Mouse (Mus musculus): Measurements from ENCODE around the gene Dmbx1. TPM values are rescaled to one million over a fixed set of nuclear protein-coding genes. Genes with fewer than 3 reads are reported as not detected.
A peak's percentile ranks its signal among the peaks of the same experiment; 100 is the strongest.

The Dmbx1 gene
- polyA plus RNA-seq, 1 experiment from 2014 or later = not detected

DNA sequence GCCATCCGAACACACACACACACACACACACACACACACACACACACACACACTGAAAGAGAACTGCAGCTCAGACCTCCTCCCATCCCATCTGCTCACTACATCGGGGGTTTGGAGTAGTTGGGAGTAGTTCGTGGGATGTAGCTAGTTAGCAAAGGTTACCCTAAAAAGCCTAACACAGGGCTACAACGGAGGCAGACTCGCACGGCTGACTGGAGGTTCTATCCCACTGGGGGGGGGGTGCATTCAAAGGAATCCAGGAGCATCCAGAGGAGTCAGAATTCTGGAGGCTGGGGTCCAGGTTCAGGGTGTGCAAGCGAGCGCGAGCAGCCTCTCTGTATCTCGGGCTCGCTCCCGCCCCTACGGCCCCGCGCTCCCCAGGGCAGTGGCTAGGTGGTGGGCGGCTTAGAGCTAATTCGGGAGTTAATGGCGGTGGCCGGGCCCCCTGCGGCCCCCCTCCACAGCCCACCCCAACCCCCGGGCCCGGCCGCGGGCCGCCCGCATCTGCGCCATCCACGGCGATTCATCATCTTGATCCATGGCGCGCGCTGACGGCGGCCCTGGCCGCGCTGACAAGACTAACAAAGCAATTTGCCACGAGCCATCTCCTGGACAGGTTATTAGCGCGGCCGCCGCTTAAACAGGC is 4.1 kb upstream of the Dmbx1 start:
- H3K4me3 ChIP-seq (ENCODE audit: low read length) = 0 out of 2 replicates have a peak overlapping the region, but pooled peaks have one; percentile 6
- H3K36me3 ChIP-seq (ENCODE audit: insufficient read depth, low read length) = no peaks in the 10 kb centered on the region
- H3K4me2 ChIP-seq (replicated peaks; ENCODE audit: low read depth, low read length) = no peak overlapping the region
- H3K4me1 ChIP-seq (ENCODE audit: insufficient read depth, low read length) = peaks cover 10% of the 10 kb centered on the region; the same call in 1 of the 2 replicates
- no peak; the same call in 1 of the 2 replicates for ATAC-seq (ENCODE audit: low FRiP score, low TSS enrichment)
- H3K9ac ChIP-seq (replicated peaks; ENCODE audit: low read length) = no peak overlapping the region
- H3K27me3 ChIP-seq (ENCODE audit: insufficient read depth, low read length) = peaks cover 97% of the 10 kb centered on the region
- H3K27ac ChIP-seq (ENCODE audit: low read length) = no peak overlapping the region
- WGBS = under 1% methylated on average over 41 of the region's 41 CpGs
- H3K9me3 ChIP-seq (ENCODE audit: low read length) = no peaks in the 10 kb centered on the region

- Histone ChIP-seq H3K4me1 (ENCODE audit: insufficient read depth, low read length) (peaks cover 15% of the 10 kb centered on the region), H3K27me3 (ENCODE audit: insufficient read depth, low read length) (peaks cover 100% of the 10 kb centered on the region), H3K9ac (replicated peaks; ENCODE audit: low read length) (no peak overlapping the region), H3K4me3 (ENCODE audit: low read length) (no peak overlapping the region), H3K9me3 (ENCODE audit: low read length) (no peaks in the 10 kb centered on the region), H3K4me2 (replicated peaks; ENCODE audit: low read depth, low read length) (no peak overlapping the region), H3K36me3 (ENCODE audit: insufficient read depth, low read length) (no peaks in the 10 kb centered on the region), H3K27ac (ENCODE audit: low read length) (no peak overlapping the region)
- peak; percentile 17; the same call in 1 of the 2 replicates for ATAC-seq (ENCODE audit: low FRiP score, low TSS enrichment)
- WGBS = 9% methylated on average over 9 of the region's 9 CpGs
Measured at GRCm38 (mm10) chr4:115941242-115941820, 1.6 kb upstream of the Dmbx1 start.

- Histone ChIP-seq H3K9me3 (ENCODE audit: low read length) (no peaks in the 10 kb centered on the region), H3K9ac (replicated peaks; ENCODE audit: low read length) (no peak overlapping the region)
- WGBS = 6% methylated on average over 3 of the region's 3 CpGs
Measured at GRCm38 (mm10) chr4:115940681-115941080, 955 bp upstream of the Dmbx1 start.

DNA sequence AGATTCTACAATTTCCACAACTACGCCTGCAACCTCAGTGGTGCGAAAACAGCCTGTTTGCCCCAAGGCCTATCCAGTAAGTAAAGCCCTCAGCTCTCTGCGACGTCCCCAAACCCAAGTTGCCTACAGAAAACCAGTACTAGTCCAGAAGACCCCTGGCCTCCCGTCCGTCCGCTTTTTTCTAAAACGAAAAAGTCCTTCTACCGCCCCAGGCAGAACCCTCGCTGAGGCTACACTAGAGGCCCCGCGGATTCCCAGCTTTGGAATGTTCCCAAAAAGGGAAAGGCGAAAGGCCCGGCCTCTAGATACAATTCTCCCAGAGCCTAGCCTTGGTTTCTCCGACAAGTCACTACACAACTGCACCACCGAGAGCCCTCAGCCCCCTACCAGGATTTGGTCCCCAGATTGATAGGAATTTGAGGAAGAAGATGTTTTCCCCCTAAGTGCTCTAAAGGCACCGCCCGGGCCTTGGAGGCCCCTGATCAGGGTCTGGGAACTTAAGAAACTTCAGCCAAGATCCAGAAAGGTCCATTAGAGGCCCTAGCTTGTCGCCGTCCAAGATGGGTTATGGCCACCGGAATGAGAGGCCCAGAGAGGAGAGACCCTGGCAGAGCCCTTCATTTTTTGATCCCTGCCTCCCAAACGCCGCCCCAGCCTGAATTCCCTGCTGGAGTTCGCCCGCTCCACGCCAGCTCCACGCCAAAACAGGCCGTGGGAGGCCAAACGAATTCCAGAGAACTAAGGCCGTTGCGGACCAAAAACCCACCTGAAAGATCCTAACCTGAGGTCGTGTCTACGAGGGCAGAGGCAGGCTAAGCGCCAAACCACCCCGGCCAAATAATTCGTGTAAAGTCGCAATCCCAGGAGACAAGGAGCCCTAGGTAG is 1.2 kb downstream of the Dmbx1 start:
- Histone ChIP-seq H3K27ac (ENCODE audit: low read length) (no peak overlapping the region), H3K27me3 (ENCODE audit: insufficient read depth, low read length) (peaks cover 100% of the 10 kb centered on the region), H3K9ac (replicated peaks; ENCODE audit: low read length) (no peak overlapping the region), H3K4me2 (replicated peaks; ENCODE audit: low read depth, low read length) (no peak overlapping the region), H3K36me3 (ENCODE audit: insufficient read depth, low read length) (no peaks in the 10 kb centered on the region), H3K9me3 (ENCODE audit: low read length) (no peaks in the 10 kb centered on the region), H3K4me1 (ENCODE audit: insufficient read depth, low read length) (peaks cover 19% of the 10 kb centered on the region), H3K4me3 (ENCODE audit: low read length) (no peak overlapping the region)
- no peak for ATAC-seq (ENCODE audit: low FRiP score, low TSS enrichment)
- 1% methylated on average over 37 of the region's 37 CpGs for WGBS

More at GRCm38 (mm10) chr4:115940681-115941080, 955 bp upstream of the Dmbx1 start:
- no peak overlapping the region for H3K4me3 ChIP-seq (ENCODE audit: low read length)
- no peak overlapping the region for H3K27ac ChIP-seq (ENCODE audit: low read length)
- H3K27me3 ChIP-seq (ENCODE audit: insufficient read depth, low read length) = peaks cover 100% of the 10 kb centered on the region
- no peaks in the 10 kb centered on the region for H3K36me3 ChIP-seq (ENCODE audit: insufficient read depth, low read length)
- H3K4me1 ChIP-seq (ENCODE audit: insufficient read depth, low read length) = peaks cover 19% of the 10 kb centered on the region
- no peak overlapping the region for H3K4me2 ChIP-seq (replicated peaks; ENCODE audit: low read depth, low read length)
- ATAC-seq (ENCODE audit: low FRiP score, low TSS enrichment) = no peak

GRCm38 (mm10) chr4:115937061-115937976 is 2.4 kb downstream of the Dmbx1 start:
- no peaks in the 10 kb centered on the region for H3K36me3 ChIP-seq (ENCODE audit: insufficient read depth, low read length)
- no peak overlapping the region for H3K4me3 ChIP-seq (ENCODE audit: low read length)
- H3K4me1 ChIP-seq (ENCODE audit: insufficient read depth, low read length) = peaks cover 19% of the 10 kb centered on the region
- WGBS = 4% methylated on average over 19 of the region's 19 CpGs
- peaks cover 100% of the 10 kb centered on the region for H3K27me3 ChIP-seq (ENCODE audit: insufficient read depth, low read length)
- H3K9me3 ChIP-seq (ENCODE audit: low read length) = no peaks in the 10 kb centered on the region
- no peak for ATAC-seq (ENCODE audit: low FRiP score, low TSS enrichment)
- no peak overlapping the region for H3K4me2 ChIP-seq (replicated peaks; ENCODE audit: low read depth, low read length)
- H3K27ac ChIP-seq (ENCODE audit: low read length) = no peak overlapping the region
- H3K9ac ChIP-seq (replicated peaks; ENCODE audit: low read length) = no peak overlapping the region

GRCm38 (mm10) chr4:115936646-115937045 is 3.1 kb downstream of the Dmbx1 start:
- Histone ChIP-seq H3K9ac (replicated peaks; ENCODE audit: low read length) (no peak overlapping the region), H3K27ac (ENCODE audit: low read length) (no peak overlapping the region), H3K4me3 (ENCODE audit: low read length) (peak overlapping the region; percentile 4; the same call in 1 of the 2 replicates), H3K4me1 (ENCODE audit: insufficient read depth, low read length) (peaks cover 19% of the 10 kb centered on the region), H3K36me3 (ENCODE audit: insufficient read depth, low read length) (no peaks in the 10 kb centered on the region), H3K27me3 (ENCODE audit: insufficient read depth, low read length) (peaks cover 100% of the 10 kb centered on the region), H3K9me3 (ENCODE audit: low read length) (no peaks in the 10 kb centered on the region), H3K4me2 (replicated peaks; ENCODE audit: low read depth, low read length) (no peak overlapping the region)
- 2% methylated on average over 20 of the region's 20 CpGs for WGBS
- ATAC-seq (ENCODE audit: low FRiP score, low TSS enrichment) = no peak

DNA sequence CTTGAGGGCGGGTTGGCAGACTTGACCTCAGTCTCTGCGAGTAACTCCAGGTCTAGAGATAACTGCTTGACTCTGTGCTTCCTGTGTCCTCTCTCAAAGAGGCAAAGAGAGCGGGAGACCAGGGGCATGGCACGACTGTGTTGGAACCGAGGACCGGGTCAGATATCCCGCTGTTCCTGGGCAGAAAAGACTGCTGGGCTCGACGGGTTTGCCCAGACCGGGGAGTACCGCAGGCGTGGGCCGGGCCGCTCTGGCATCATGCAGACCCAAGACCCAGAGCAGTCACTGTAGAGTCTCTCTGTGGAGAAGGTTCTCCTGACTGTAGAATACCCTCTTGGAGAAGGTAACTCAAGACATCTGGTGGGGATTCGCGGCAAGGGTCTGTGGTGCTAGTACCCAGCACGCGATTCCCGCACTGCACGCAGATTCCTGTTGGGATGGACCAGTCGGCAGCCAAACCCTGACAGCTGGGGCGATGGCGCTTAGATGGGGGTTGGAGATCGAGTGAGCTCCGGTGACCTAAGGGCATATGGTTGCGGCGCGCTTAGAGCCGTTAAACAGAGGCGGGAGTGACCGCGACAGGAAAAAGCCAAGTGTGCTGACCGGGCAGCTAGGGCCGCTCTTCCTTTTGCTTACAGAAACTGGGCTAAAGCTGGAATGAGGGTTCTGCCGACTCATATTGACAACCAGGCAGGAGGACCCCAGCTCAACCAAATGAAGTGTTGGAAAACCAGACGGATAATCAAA is 3.7 kb downstream of the Dmbx1 start:
- no peak overlapping the region for H3K9ac ChIP-seq (replicated peaks; ENCODE audit: low read length)
- 2% methylated on average over 36 of the region's 36 CpGs for WGBS
- no peak overlapping the region for H3K27ac ChIP-seq (ENCODE audit: low read length)
- H3K9me3 ChIP-seq (ENCODE audit: low read length) = no peaks in the 10 kb centered on the region
- H3K4me1 ChIP-seq (ENCODE audit: insufficient read depth, low read length) = peaks cover 19% of the 10 kb centered on the region
- 0 out of 2 replicates have a peak overlapping the region, but pooled peaks have one; percentile 4 for H3K4me3 ChIP-seq (ENCODE audit: low read length)
- H3K36me3 ChIP-seq (ENCODE audit: insufficient read depth, low read length) = no peaks in the 10 kb centered on the region
- ATAC-seq (ENCODE audit: low FRiP score, low TSS enrichment) = no peak
- no peak overlapping the region for H3K4me2 ChIP-seq (replicated peaks; ENCODE audit: low read depth, low read length)
- peaks cover 100% of the 10 kb centered on the region for H3K27me3 ChIP-seq (ENCODE audit: insufficient read depth, low read length)

DNA sequence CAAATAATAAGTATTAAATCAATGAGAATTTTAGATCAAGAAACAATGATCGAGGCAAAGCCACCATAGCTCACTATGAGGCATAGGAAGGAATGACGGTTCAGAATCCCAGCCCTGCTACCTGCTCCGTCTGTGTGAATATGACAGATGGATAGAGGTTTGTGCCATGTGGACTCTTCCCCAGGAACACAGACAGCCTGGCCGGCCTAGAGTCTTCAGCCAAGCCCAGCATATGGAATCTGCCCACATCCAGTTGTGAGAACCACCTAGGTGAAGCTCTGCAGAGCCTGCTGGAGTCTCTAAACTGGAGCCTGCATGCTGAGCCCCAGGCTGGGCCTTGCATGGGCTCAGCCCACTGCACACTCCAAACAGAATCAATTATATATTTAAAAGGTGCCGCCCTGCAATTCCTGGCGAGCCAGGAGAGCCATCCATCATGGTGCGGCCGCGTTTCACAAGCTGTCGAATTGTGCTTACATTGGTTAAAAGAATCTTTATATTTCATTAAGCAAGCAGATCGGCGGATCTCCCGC is 8.1 kb downstream of the Dmbx1 start:
- H3K4me1 ChIP-seq (ENCODE audit: insufficient read depth, low read length) = peaks cover 6% of the 10 kb centered on the region
- 42% methylated on average over 13 of the region's 13 CpGs for WGBS
- H3K9ac ChIP-seq (replicated peaks; ENCODE audit: low read length) = no peak overlapping the region
- H3K4me3 ChIP-seq (ENCODE audit: low read length) = no peak overlapping the region
- H3K9me3 ChIP-seq (ENCODE audit: low read length) = no peaks in the 10 kb centered on the region
- no peaks in the 10 kb centered on the region for H3K36me3 ChIP-seq (ENCODE audit: insufficient read depth, low read length)
- H3K4me2 ChIP-seq (replicated peaks; ENCODE audit: low read depth, low read length) = no peak overlapping the region
- no peak overlapping the region for H3K27ac ChIP-seq (ENCODE audit: low read length)
- peaks cover 97% of the 10 kb centered on the region for H3K27me3 ChIP-seq (ENCODE audit: insufficient read depth, low read length)
- ATAC-seq (ENCODE audit: low FRiP score, low TSS enrichment) = no peak

Data from kidney, embryonic 16.5 days (tissue).